Mouse (Mus musculus): ENCODE measurements at regions not wholly inside any gene's neighbourhood (a gene's known extent, or its start where the extent isn't known, plus 50 kb on each side); places are given as distances from the start of the nearest gene placed in this dataset.

- TF ChIP-seq CTCF (IDR thresholded peaks at IDR 0.05) (no peak), EP300 (IDR thresholded peaks at IDR 0.05; ENCODE audit: insufficient read depth, low read depth, low read length) (no peak), POLR2A (IDR thresholded peaks at IDR 0.05; ENCODE audit: insufficient read depth, low read depth, low read length) (no peak)
Observed at GRCm38 (mm10) chr15:13706276-13706675, 532.8 kb upstream of the Cdh6 start.
